Mouse (Mus musculus) left cerebral cortex, adult 11 months (tissue): ENCODE data around the gene Cux1.

Experiments used
- DNase-seq: peaks from one replicate; pipeline ENCODE4 v3.0.0; 2022; ENCODE audit warnings: low spot score

Cux1 gene

GRCm38 (mm10) chr5:136566812-136567175, 496 bp downstream of the Cux1 start:
- DNase-seq: no peak

GRCm38 (mm10) chr5:136566001-136566811, 1.1 kb downstream of the Cux1 start:
- no peak for DNase-seq

GRCm38 (mm10) chr5:136565311-136565811, 1.9 kb downstream of the Cux1 start:
- no peak for DNase-seq

GRCm38 (mm10) chr5:136564613-136565299, 2.5 kb downstream of the Cux1 start:
- DNase-seq: no peak

- no peak for DNase-seq
These were observed 3.3 kb downstream of the Cux1 start for GRCm38 (mm10) chr5:136563996-136564395.

- DNase-seq: no peak
These were observed 4.2 kb downstream of the Cux1 start for GRCm38 (mm10) chr5:136563104-136563503.

GRCm38 (mm10) chr5:136562212-136562611, 5.1 kb downstream of the Cux1 start:
- DNase-seq: no peak

GRCm38 (mm10) chr5:136561641-136562040, 5.6 kb downstream of the Cux1 start:
- no peak for DNase-seq

- no peak for DNase-seq
These were observed 6.6 kb downstream of the Cux1 start for GRCm38 (mm10) chr5:136560656-136561055.

- no peak for DNase-seq
These were observed 9.8 kb downstream of the Cux1 start for GRCm38 (mm10) chr5:136557446-136557845.

GRCm38 (mm10) chr5:136556328-136557262, 10.7 kb downstream of the Cux1 start:
- DNase-seq: no peak

- no peak for DNase-seq
These were observed 11.6 kb downstream of the Cux1 start for GRCm38 (mm10) chr5:136555703-136556102.

- DNase-seq: no peak
These were observed 14.5 kb downstream of the Cux1 start for GRCm38 (mm10) chr5:136552832-136553231.

- DNase-seq: no peak
These were observed 15.2 kb downstream of the Cux1 start for GRCm38 (mm10) chr5:136552093-136552492.

GRCm38 (mm10) chr5:136551571-136551970, 15.7 kb downstream of the Cux1 start:
- DNase-seq: no peak

GRCm38 (mm10) chr5:136550726-136551125, 16.6 kb downstream of the Cux1 start:
- no peak for DNase-seq

- DNase-seq: no peak
These were observed 18.5 kb downstream of the Cux1 start for GRCm38 (mm10) chr5:136548776-136549175.

GRCm38 (mm10) chr5:136545061-136545460, 22.2 kb downstream of the Cux1 start:
- DNase-seq: no peak

- no peak for DNase-seq
These were observed 24.1 kb downstream of the Cux1 start for GRCm38 (mm10) chr5:136543171-136543570.

GRCm38 (mm10) chr5:136540952-136541351, 26.3 kb downstream of the Cux1 start:
- DNase-seq: no peak

- no peak for DNase-seq
These were observed 27.0 kb downstream of the Cux1 start for GRCm38 (mm10) chr5:136540055-136540838.
